Comparison of ENCODE assay signal across 8 mouse cellular contexts in genomic region chr8:69395050-69395789, GRCm38 (mm10). TPM values are rescaled to one million over a fixed set of nuclear protein-coding genes. Genes with fewer than 3 reads are reported as not detected.
DNase-seq lines count a peak whose midpoint lies in the region; ATAC-seq lines count a peak whose summit lies in the region.

No protein-coding gene starts in this region.

- H3K9ac ChIP-seq in midbrain, embryonic 11.5 days (ENCODE audit: low read length) = peak overlapping the region; percentile 91

- H3K27ac ChIP-seq in embryonic facial prominence, embryonic 10.5 days (replicated peaks) = peak overlapping the region; percentile 97
- H3K27ac ChIP-seq in midbrain, embryonic 11.5 days (ENCODE audit: low read depth, low read length) = peak overlapping the region; percentile 88

- H3K4me1 ChIP-seq in embryonic facial prominence, embryonic 10.5 days = peaks cover 24% of the 10 kb centered on the region
- peaks cover 5% of the 10 kb centered on the region; the same call in 1 of the 2 replicates for H3K4me1 ChIP-seq in midbrain, embryonic 11.5 days (ENCODE audit: control insufficient read depth, insufficient read depth, low read length)

- peaks cover 39% of the 10 kb centered on the region for H3K36me3 ChIP-seq in embryonic facial prominence, embryonic 10.5 days (replicated peaks)
- H3K36me3 ChIP-seq in midbrain, embryonic 11.5 days (ENCODE audit: control insufficient read depth, insufficient read depth, low read length) = peaks cover 9% of the 10 kb centered on the region; the same call in 1 of the 2 replicates

- peak; percentile 99 for ATAC-seq in midbrain, embryonic 11.5 days (ENCODE audit: low FRiP score)

- H3K27me3 ChIP-seq in embryonic facial prominence, embryonic 10.5 days (replicated peaks; ENCODE audit: low read depth, poor library complexity, severe bottlenecking) = no peaks in the 10 kb centered on the region
- H3K27me3 ChIP-seq in midbrain, embryonic 11.5 days (ENCODE audit: control insufficient read depth, insufficient read depth, low read length) = no peaks in the 10 kb centered on the region

- peak; percentile 84 for DNase-seq in adrenal gland, postnatal 25 days
- DNase-seq in embryonic facial prominence, embryonic 10.5 days (ENCODE audit: low spot score) = peak; percentile 91
- DNase-seq in heart, adult 11 months = peak; percentile 99
- DNase-seq in kidney, adult 11 months = peak; percentile 93
- DNase-seq in left cerebral cortex, postnatal 4 days = peak; percentile 93
- DNase-seq in midbrain, embryonic 11.5 days (ENCODE audit: low spot score, missing footprints) = peak; percentile 98
- DNase-seq in right cerebral cortex, postnatal 4 days = peak; percentile 82
- DNase-seq in yolk sac, embryonic 10.5 days (ENCODE audit: low spot score) = peak; percentile 89

- WGBS in embryonic facial prominence, embryonic 10.5 days = 2% methylated on average over 26 of the region's 26 CpGs
- 2% methylated on average over 26 of the region's 26 CpGs for WGBS in midbrain, embryonic 11.5 days

- peak overlapping the region; percentile 40 for H3K4me2 ChIP-seq in midbrain, embryonic 11.5 days

- H3K4me3 ChIP-seq in embryonic facial prominence, embryonic 10.5 days = peak overlapping the region; percentile 78
- H3K4me3 ChIP-seq in midbrain, embryonic 11.5 days (ENCODE audit: low read depth, low read length) = peak overlapping the region; percentile 65

- intact Hi-C loops in left cerebral cortex, postnatal 4 days (cut with DNase I) = no loop called here

- H3K9me3 ChIP-seq in embryonic facial prominence, embryonic 10.5 days = peaks cover 34% of the 10 kb centered on the region
- H3K9me3 ChIP-seq in midbrain, embryonic 11.5 days (ENCODE audit: control insufficient read depth, low read length) = peaks cover 24% of the 10 kb centered on the region

RNA-seq across cellular contexts. Expression of gene Gm9495, which starts 58.1 kb away (rescaled TPM):
- not detected in 2 replicates for total RNA-seq in adrenal gland, postnatal 25 days (2021)
- not detected in 2 replicates for polyA plus RNA-seq in embryonic facial prominence, embryonic 10.5 days (2016; fragmentation: Nextera tagmentation; extraction: Ambion mirVana)
- total RNA-seq in left cerebral cortex, postnatal 4 days (2021) = not detected
- not detected in 2 replicates for polyA plus RNA-seq in midbrain, embryonic 11.5 days (2014; fragmentation: Nextera tagmentation; extraction: Ambion mirVana)

Comparison
In these comparisons a context has a peak if more than half of its experiments do, and no peak if none do; other contexts are left out.
1. Peak in every context shown above with its lines: DNase-seq, ATAC-seq, H3K4me3 ChIP-seq and H3K27ac ChIP-seq.